Mouse (Mus musculus): ENCODE data around the gene Kcnk13. TPM values are rescaled to one million over a fixed set of nuclear protein-coding genes. Genes with fewer than 3 reads are reported as not detected.

The Kcnk13 gene
- polyA plus RNA-seq, 1 experiment from 2014 or later: 1.3 TPM

DNA sequence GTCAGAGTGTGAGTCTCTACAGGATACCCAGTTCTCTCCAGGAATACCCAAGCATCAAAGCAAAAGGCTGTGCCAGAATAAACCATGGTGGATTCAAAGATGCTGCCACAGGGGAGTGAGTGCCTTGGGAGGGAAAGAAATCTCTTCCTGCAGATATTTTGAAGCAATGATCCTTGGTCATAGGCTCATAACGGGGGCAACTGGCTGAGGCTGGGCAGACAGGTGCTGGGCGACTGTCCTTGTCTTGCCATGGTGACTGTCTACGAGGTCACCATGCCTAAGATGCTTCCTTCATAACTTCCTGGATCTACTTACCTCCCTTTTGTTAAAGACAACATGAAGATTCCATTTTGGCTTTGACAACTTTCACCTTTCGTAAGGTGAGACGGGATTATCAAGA lies 140.2 kb downstream of the Kcnk13 start:
- Histone ChIP-seq H3K9ac (ENCODE audit: low read depth, low read length) (no peak overlapping the region), H3K9me3 (replicated peaks; ENCODE audit: control insufficient read depth, low read length, poor library complexity, severe bottlenecking) (no peaks in the 10 kb centered on the region), H3K4me1 (ENCODE audit: control insufficient read depth, insufficient read depth, low read length) (peaks cover 2% of the 10 kb centered on the region), H3K27ac (ENCODE audit: low read length) (no peak overlapping the region), H3K36me3 (ENCODE audit: control insufficient read depth, insufficient read depth, low read length) (no peaks in the 10 kb centered on the region), H3K4me3 (ENCODE audit: low read depth, low read length) (no peak overlapping the region), H3K27me3 (ENCODE audit: control insufficient read depth, insufficient read depth, low read depth, low read length) (no peaks in the 10 kb centered on the region), H3K4me2 (ENCODE audit: low read length) (no peak overlapping the region)
- ATAC-seq: no peak
- 91% methylated on average over 5 of the region's 5 CpGs for WGBS

GRCm38 (mm10) chr12:100106275-100106895 lies 142.1 kb downstream of the Kcnk13 start:
- 13% methylated on average over 20 of the region's 20 CpGs for WGBS

DNA sequence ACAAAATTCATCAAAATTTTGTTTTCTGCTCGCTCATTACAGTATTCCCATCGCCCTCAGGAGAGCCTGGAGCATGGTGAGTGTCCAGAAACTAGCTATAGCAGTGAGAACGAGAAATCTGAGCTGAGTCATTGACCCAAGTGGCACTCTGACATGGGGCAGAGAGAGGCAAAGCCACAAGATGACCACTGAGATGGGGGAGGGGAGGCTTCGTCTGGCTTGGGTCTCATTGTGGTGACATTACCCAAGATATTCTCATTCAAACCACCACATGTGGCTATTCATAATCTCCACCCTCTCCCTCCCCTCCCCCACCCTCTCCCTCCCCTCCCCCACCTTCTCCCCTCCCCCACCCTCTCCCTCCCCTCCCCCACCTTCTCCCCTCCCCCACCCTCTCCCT lies 143.1 kb downstream of the Kcnk13 start:
- Histone ChIP-seq H3K9me3 (replicated peaks; ENCODE audit: control insufficient read depth, low read length, poor library complexity, severe bottlenecking) (no peaks in the 10 kb centered on the region), H3K36me3 (ENCODE audit: control insufficient read depth, insufficient read depth, low read length) (peaks cover 3% of the 10 kb centered on the region; the same call in 1 of the 2 replicates), H3K27me3 (ENCODE audit: control insufficient read depth, insufficient read depth, low read depth, low read length) (no peaks in the 10 kb centered on the region), H3K27ac (ENCODE audit: low read length) (no peak overlapping the region), H3K4me2 (ENCODE audit: low read length) (no peak overlapping the region), H3K9ac (ENCODE audit: low read depth, low read length) (no peak overlapping the region), H3K4me3 (ENCODE audit: low read depth, low read length) (no peak overlapping the region), H3K4me1 (ENCODE audit: control insufficient read depth, insufficient read depth, low read length) (peaks cover 11% of the 10 kb centered on the region)
- 52% methylated on average over 4 of the region's 4 CpGs for WGBS
- ATAC-seq: no peak

More at GRCm38 (mm10) chr12:100106275-100106895, 142.1 kb downstream of the Kcnk13 start:
- H3K4me3 ChIP-seq (ENCODE audit: low read depth, low read length): no peak overlapping the region
- ATAC-seq: no peak
- peaks cover 10% of the 10 kb centered on the region for H3K4me1 ChIP-seq (ENCODE audit: control insufficient read depth, insufficient read depth, low read length)
- H3K4me2 ChIP-seq (ENCODE audit: low read length): peak overlapping the region; percentile 33; the same call in 1 of the 2 replicates
- no peaks in the 10 kb centered on the region for H3K9me3 ChIP-seq (replicated peaks; ENCODE audit: control insufficient read depth, low read length, poor library complexity, severe bottlenecking)
- no peaks in the 10 kb centered on the region for H3K36me3 ChIP-seq (ENCODE audit: control insufficient read depth, insufficient read depth, low read length)
- no peaks in the 10 kb centered on the region for H3K27me3 ChIP-seq (ENCODE audit: control insufficient read depth, insufficient read depth, low read depth, low read length)
- H3K9ac ChIP-seq (ENCODE audit: low read depth, low read length): no peak overlapping the region
- no peak overlapping the region for H3K27ac ChIP-seq (ENCODE audit: low read length)

GRCm38 (mm10) chr12:100109986-100110696 lies 145.8 kb downstream of the Kcnk13 start, which contains the start of gene Psmc1:
Gene Psmc1 (plus strand): TSS chr12:100110154.
- Histone ChIP-seq H3K27ac (ENCODE audit: low read length) (peak within 1 kb of the TSS; percentile 93), H3K4me1 (ENCODE audit: control insufficient read depth, insufficient read depth, low read length) (peaks cover 11% of the 10 kb centered on the region), H3K36me3 (ENCODE audit: control insufficient read depth, insufficient read depth, low read length) (peaks cover 14% of the 10 kb centered on the region), H3K9ac (ENCODE audit: low read depth, low read length) (peak within 1 kb of the TSS; percentile 96), H3K27me3 (ENCODE audit: control insufficient read depth, insufficient read depth, low read depth, low read length) (no peaks in the 10 kb centered on the region), H3K4me3 (ENCODE audit: low read depth, low read length) (peak within 1 kb of the TSS; percentile 98), H3K9me3 (replicated peaks; ENCODE audit: control insufficient read depth, low read length, poor library complexity, severe bottlenecking) (no peaks in the 10 kb centered on the region), H3K4me2 (ENCODE audit: low read length) (peak within 1 kb of the TSS; percentile 90)
- peak; percentile 85 for ATAC-seq
- WGBS: under 1% methylated on average over 58 of the region's 58 CpGs

Small RNA genes within 50 kb of the gene (microRNA-seq; reads per million reads assigned to microRNA genes)
- gene Gm23291: not detected

Other genes with a start within 250 kb of the Kcnk13 start
- gene Efcab11, start 80.1 kb upstream of the Kcnk13 start, polyA plus RNA-seq (2015; fragmentation: Nextera tagmentation; extraction: Ambion mirVana): 3.4 and 4.0 TPM in 2 replicates
- 49.6 and 53.5 TPM in 2 replicates for gene Tdp1, start 80.0 kb upstream of the Kcnk13 start, polyA plus RNA-seq (2015; fragmentation: Nextera tagmentation; extraction: Ambion mirVana)
- gene Psmc1, start 145.7 kb downstream of the Kcnk13 start, polyA plus RNA-seq (2015; fragmentation: Nextera tagmentation; extraction: Ambion mirVana): 270 and 286 TPM in 2 replicates
- gene Nrde2, start 195.2 kb downstream of the Kcnk13 start, polyA plus RNA-seq (2015; fragmentation: Nextera tagmentation; extraction: Ambion mirVana): 11.7 and 12.7 TPM in 2 replicates
- gene Calm1, start 234.9 kb downstream of the Kcnk13 start, polyA plus RNA-seq (2015; fragmentation: Nextera tagmentation; extraction: Ambion mirVana): 2,757 and 3,016 TPM in 2 replicates

Data from midbrain, embryonic 16.5 days (tissue).